Mouse (Mus musculus): Measurements from ENCODE around the gene Kazn.

The Kazn gene

DNA sequence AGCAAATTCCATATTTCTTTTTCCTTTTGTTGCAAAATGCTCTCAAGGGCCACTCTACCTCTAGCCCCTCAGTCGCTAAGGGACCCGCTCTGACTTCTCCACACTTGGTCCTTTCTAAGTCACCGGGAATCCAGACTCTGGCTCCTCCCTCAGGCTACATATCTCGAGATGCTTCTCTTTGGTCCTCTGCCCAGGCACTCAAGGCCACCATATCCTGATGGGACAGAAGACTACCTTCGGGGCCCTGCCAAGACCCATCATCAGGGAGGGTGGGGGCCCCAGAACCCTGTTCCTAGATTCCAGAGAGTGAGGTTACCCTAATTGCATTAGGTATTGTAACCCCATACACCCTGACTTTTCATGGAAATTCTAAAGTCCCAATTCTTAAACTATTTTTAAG lies 73.8 kb downstream of the Kazn start:
- no peak for DNase-seq (ENCODE audit: inconsistent ontology term)

DNA sequence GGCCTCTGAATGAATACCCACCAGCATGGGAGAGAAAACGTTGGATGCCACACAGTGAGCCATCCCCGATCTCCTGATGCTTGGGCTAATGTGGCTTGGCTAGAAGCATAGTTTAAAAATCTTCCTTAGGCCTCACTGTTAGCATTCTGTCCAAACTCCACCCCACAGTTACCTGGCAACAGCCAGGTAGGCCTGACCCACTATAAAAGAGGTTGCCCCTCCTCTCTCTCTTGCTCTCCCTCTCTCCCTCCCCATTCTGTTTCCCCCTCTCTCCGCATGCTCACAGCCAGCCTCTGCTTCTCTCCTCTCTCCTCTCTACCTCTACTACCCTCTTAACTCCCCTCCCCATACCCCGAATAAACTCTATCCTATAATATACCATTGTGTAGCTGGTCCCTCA lies 74.8 kb downstream of the Kazn start:
- no peak for DNase-seq (ENCODE audit: inconsistent ontology term)

DNA sequence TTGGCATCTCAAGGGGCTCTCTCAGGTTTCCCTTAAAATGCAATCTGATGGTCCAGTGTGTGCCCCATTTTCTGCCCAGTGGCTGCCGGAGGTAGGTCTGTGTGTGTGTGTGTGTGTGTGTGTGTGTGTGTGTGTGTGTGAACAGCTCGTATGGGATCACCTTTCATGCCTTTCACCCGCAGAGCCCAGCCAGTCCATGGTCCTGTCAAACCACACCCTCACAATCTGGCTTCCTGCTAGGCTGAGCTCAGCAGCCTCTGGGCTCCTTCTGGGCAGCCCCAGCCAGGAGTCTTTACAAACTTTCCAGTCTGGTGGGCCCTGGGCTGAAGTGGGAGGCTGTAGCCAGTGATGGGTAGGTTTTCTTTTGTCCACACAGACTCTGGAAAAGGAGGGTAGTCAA lies 75.3 kb downstream of the Kazn start:
- no peak for DNase-seq (ENCODE audit: inconsistent ontology term)

DNA sequence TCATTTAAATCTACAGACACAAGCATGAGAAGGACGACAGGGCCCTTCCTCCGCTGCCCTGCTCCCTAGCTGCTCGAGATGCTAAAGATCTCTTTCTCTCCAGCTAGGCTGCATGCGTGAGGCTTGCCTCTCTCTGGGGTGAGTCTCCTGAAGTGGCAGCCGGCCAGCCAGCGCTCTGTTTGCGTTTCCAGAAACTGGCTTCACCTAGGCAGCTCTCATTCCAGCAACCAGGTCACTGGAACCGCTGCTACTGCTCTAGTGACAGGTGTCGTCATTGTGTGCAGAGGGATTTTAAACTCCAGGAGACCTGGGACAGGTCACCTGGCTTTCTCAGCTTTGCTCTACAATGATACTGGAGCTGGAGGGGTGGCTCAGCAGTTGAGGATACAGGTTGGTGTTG lies 76.5 kb downstream of the Kazn start:
- no peak for DNase-seq (ENCODE audit: inconsistent ontology term)

DNA sequence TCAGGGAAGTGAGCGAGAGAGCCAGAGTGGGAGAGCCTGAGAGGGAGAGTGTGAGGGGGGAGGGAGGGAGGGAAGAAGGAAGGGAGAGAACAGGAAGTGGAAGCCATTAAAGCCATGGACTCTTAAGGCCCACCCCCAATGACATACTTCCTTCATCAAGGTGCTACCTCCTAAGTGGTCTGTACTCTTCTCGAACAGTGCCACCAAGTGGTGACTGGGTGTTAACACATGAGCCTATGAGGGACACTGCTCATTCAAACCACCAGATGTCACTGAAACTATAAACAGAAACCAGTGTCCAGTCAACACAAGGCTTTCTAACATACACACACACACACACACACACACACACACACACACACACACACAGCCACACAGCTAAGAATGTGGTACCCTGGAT lies 77.1 kb downstream of the Kazn start:
- no peak for DNase-seq (ENCODE audit: inconsistent ontology term)

DNA sequence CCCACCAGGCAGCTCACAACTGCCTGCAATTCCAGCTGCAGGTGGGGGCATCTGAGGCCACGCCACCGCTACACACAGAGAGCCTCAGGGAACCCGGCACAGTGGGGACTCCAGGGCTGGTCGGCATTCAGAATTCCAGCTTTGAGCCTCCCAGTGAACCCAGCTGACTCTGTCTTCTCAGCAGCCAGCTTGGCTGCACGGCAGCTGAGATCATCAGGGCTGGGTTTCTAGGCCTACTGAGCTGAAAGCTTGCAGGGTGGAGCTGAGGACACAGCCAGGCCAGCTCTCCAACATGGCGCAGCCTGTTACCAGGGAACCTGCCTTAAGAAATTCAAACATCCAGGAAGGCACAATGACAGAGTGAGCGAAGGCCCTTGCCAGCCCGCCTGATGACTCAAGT lies 79.2 kb downstream of the Kazn start:
- DNase-seq (ENCODE audit: inconsistent ontology term): peak; percentile 89

DNA sequence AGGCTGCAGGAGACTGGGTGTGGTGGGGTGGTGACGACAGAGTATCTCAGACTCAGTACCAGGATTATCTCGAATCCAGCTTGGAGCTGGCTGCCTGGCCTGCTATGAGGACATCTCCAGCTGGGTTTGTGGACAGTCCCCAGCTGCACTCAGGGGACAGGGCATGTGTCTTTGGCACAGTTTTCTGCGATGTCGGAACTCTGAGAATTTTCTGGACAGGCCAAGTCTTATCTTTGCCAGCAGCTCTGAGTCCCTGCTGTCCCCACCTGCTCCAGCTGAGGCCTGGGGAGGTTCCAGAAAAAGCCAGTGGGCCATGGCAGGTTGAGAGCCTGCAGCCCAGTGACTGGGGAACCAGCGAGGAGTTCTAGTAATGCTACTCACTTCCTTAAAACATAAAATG lies 82.7 kb downstream of the Kazn start:
- DNase-seq (ENCODE audit: inconsistent ontology term): peak; percentile 72

DNA sequence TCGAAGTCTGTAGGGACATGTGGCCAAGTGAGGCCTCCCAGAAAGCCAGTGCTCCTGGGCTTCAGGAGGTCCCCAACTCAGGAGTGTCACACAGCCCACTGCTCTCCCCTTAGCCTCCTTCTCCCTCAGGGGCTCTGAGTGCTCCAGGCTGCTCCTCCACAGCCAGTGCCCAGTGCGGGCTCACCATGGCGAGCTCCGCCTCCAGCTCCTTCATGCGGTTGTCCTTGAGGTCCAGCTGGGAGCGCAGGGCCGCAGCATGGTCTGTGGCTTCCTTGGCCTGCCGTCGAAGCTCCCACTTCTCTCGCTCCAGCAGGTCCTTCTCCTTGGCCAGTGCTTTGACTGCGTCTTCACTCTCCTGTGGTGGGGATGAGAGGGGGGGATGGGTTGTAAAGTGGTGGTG lies 85.0 kb downstream of the Kazn start:
- DNase-seq (ENCODE audit: inconsistent ontology term): no peak

DNA sequence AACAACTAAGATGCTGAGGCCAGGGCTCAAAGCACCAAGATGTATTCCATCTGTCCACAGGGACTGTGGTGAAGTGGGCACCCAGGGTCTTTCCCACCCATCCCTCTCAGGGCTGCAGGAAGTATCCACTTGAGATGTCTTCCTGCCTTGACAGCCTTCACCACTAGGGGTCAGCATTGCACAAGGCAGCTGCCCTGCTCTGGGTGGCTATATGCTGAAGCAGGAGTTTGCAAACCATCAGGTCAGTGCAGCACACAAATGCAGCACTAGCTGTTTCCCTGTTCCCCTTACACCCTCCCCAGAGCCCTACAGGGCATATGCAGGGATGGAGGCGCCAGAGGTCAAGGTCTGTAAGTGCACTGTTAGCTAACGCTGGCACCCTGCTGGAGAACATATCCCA lies 85.7 kb downstream of the Kazn start:
- peak; percentile 66 for DNase-seq (ENCODE audit: inconsistent ontology term)

DNA sequence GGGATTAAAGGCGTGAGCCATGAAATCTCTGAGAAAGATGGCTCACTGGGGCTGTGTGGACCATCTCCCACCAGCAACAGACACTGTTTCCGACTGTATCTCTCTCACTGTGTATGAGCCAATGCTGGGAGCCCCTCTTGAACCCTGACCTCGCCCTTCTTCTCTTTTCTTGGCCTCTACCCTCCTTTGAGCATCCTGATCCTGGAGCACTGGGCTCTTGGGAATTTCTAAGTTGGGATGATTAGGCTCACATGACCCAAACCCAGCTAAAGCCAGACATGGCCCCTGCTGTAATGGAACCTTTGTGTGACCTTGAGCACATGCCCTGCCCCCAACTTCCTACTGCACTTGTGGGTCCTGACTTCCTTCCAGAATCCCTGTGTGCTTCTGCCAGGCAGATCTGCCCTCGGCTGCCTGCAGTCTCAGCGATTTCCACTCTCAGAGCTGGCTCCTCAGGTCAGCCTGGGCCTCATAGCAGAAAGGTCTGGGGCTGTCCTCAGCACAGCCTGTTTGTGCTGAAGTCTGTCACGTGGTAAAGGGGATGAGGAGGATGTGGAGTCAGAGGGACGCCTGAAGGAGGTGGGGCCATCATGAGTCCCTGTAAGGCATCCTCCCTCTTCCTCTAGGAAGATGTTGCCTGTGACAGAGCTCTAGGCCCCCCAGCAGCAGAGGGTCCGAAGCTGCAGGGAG lies 86.3 kb downstream of the Kazn start:
- DNase-seq (ENCODE audit: inconsistent ontology term): no peak

DNA sequence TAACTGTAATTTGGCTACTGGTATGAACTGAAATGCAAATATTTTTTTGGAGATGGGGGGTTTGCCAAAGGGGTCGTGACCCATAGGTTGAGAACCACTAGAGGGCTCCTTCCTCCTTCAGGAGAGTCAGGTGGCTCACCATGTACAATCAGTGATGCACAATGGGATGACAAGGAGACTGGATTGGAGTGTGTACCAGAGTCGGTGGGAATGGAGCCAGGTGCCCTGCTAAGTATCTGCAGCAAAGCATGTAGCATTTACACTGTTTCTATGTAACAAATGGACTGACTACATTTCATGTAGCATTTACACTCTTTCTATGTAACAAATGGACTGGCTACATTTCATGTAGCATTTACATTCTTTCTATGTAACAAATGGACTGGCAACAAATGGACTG lies 89.1 kb downstream of the Kazn start:
- no peak for DNase-seq (ENCODE audit: inconsistent ontology term)

DNA sequence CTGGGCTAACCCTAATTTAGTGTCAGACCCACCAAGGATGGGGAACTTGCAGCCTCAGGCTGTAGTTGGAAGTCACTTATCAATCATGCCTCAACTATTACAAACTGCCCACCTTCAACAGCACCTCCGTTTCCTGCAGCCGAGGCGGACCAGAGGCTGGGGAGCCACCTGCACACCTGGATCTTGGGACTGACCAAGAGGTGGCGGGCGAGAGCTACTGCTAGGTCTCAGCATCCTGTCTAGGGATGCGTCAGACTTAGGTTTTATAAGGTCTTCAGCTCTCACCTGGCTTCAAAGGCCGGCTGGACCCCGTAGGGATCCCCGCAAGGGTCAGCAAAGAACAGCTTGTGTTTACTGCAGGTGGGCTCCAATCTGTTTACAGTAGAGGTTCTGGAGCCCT lies 90.0 kb downstream of the Kazn start:
- DNase-seq (ENCODE audit: inconsistent ontology term): no peak

DNA sequence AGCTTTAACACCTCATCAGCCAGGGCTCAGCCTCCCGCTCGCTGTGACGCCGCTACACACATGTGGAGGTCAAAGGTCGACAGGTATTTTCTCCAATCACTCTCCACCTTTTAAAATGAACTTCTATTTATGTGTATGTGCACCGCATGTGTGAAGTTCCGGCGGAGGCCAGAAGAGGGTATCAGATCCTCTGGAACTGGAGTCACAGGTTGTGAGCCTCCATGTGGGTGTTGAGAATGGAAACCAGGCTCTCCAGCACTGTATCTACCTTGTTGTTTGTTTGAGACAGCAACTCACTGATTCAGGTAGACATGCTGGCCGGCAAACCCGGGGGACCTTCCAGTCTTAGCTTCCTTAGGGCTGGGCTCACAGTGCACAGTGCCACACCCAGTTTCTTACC lies 91.5 kb downstream of the Kazn start:
- DNase-seq (ENCODE audit: inconsistent ontology term): no peak

DNA sequence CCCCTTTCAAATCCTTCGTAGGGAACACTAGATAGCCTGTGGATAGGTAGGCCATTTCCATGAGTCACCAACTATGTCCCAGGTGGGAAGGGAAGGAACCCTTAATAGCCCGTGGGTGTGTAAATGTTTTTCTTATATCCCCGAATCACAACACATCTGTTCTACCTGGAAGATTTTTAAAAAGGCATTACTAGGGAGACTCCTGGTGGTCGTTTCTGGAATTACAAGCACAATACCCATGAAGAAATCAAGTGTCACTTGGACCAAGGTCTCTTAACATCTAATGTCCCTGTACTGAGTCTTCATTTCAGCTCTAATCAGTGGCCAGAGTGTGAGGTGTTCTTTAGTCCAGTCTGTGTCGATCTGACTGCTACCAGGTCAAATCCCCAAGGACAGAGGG lies 95.1 kb downstream of the Kazn start:
- DNase-seq (ENCODE audit: inconsistent ontology term): no peak

DNA sequence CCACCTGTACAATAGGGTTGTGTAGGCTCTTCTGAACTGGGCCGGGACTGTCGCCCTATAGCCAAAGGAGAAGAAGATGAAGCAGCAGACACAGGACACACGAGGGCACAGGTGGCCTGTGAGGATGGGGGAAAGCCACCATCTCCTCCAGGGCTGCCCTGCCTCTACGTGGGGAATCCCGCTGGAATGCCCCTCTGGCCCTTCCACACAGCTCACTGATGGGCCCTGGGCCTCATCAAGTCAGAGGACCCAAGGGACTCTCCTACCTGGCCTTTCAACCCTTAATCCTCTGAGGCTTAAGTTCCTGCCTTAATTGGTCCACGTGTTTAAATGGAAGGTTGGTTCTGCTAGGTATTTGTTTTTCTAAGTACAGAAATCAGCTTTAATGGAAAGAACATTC lies 95.9 kb downstream of the Kazn start:
- DNase-seq (ENCODE audit: inconsistent ontology term): no peak

DNA sequence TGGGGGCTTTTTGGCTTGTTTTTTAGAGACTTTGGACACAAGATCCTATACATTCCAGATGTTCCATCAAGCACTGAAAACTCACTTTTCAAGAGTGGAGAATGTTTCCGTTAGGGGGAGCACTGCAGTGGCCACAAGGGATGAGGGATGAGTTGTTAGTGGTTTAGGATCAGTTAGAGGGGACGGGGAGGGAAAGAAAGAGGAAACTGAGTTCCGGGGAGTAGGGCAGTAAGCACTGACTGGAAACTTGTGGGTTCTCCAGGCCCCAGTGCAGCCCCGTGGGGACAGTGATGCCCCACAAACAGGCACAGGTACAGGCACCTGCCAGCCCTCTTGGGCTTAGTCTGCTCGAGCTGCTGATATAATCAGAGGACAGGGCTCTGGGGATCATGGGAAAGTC lies 99.5 kb downstream of the Kazn start:
- DNase-seq (ENCODE audit: inconsistent ontology term): no peak

DNA sequence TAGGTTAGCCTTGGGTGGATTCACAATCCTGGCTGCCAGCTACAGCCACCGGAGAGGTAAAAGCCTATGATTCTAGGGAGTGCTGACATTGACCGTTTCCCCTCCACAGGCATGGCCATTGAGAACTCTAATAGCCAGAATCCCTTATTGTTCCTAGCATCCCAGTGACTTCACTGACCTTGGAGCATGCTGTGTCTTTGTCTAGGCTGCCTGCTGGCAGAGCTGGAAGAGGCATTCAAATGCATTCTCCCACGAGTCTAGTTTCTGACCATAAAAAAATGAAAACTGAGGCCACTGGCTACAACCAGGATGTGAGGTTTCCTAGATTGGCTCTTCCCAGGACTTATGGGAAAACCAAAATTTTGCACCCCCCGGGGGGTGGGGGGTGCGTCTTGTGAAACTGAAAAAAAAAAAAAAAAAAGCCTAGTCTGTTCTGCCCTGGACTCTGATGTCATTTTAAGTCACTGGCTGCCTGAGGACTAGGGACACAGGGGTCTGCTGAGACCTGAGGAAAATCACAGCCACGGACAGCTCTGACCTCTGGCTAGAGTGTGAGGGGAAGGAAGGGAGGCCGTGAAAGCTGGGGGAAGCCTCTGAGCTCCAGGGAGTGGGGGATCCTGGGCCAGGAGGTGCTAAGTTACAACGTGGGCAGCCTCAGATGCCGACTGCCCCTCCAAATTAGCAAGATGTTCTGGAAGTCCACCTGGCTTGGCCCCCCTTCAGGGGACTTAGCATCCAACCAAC lies 100.7 kb downstream of the Kazn start:
- peak; percentile 84 for DNase-seq (ENCODE audit: inconsistent ontology term)

DNA sequence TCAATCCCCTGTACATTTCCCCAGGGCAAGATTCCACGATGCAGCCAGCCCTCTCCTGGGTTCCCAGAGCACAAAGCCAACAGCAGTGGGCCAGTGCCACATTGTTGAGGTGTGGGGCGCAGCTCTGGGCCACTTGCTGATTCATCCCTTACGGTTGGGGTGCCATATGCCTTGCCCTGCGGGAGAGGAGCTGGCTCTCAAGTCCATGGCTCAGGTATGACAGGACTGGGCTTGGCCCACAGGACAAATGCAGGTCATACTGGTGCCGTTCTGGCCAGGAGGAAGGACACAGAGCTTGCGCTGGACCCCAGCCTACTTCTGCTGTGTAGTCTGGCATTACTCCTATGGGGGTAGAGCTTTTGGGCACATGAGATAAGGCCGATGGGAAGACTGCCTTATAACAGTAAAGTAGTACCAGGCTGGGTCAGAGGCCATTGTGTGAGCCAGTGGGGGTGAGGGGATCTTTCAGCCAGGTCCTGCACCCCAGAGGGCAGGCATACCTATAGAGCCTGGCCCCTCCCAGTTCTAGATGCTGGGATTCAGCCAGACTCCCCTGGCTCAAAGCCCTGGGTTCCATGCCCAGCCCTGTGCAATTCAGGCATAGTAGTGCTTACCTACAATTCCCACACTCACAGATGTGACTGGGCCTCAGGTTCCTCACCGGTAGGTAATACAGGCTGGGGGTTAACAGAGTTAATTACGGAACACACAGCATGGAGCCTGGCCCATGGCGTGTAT lies 102.3 kb downstream of the Kazn start:
- DNase-seq (ENCODE audit: inconsistent ontology term): no peak

DNA sequence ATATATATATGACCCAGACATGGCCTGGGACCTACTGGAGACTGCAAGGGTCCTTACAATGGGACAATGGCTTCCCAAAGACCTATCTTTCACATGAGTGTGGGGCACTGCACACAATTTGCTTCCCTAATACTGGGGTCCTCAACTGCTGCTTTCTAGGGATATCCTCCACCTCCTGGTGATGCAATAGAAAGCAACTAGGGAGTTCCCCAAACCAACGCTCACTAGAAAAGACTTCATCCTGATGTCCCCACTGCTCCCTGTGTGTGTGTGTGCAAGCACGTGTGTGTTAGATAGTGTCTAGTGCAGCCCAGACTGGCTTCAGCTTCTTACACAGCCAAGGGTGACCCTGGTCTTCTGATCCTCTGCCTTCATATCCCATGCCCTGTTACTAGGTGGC lies 103.7 kb downstream of the Kazn start:
- no peak for DNase-seq (ENCODE audit: inconsistent ontology term)

DNA sequence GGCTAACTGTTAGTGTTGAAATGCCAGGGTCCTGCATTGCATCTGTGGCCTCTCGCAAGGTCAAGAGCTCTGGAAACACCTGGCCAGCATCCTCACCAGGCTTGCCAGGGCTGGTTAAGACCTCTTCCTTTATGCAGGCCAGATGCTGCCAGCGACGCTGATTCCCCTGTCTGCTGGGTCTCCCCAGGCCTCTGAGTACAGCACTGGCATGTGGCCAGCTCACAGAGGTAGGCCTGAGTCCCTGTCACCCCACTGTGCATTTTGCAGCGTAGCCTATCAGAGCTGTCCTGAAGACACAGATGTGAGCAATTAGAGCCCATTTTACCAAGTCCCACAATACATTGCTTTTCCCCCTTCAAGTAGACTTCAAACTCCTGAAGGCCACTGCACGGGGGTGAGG lies 109.0 kb downstream of the Kazn start:
- DNase-seq (ENCODE audit: inconsistent ontology term): no peak

DNA sequence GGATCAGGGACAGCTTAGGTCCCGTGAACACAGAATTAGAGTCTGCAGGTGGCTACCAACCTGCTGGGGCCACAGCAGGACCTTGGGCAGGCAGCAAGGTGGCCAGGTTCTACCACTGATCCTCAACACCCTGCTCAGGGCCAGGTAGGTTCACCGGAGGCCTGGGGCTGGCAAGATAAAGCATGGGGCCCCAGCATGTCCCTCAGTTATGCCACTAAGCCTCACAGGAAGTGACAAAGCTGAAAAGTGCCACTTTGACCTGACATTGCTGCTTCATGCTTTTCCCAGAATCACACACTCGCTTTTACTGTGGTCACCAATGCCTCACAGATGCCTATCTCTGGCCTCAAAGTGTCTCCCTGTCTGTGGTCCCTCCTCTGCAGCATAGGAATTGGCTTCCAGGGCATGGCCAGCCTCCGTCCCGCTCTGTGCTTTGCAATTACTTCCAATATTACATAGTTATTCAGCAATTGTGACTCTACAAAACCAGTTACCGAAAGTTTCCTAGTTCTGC lies 111.9 kb downstream of the Kazn start:
- DNase-seq (ENCODE audit: inconsistent ontology term): no peak

DNA sequence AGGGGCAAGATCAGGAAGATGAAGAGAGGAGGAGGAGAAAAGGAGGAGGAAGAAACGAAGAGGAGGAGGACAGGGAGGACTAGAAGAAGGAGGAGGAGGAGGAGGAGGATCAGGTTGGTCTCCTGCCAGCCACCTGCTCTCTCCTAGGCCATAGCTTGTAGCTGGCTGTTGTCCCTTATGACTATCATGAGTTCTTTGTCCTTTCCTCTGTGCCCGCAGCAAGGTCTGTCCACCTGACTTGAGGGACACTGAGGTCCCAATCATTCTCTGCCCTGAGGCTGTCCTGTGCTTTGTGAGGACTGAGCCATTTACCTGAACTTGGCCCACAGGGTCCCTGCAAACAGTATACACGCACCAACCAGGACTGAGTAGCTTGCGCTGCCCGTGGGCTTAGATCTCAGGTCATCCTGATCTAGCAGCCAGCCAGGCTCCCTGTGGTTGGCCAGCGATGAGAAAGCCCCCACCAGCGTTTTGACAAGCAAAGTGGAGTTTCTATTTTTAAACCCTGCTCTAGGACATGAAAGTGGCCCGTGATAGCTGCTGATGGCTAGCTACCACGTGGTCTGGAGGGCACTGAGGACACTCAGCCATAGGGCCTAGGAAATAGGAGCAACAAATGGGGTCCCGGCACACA lies 112.4 kb downstream of the Kazn start:
- DNase-seq (ENCODE audit: inconsistent ontology term): no peak
